Comparison of ENCODE assay signal across 20 mouse cellular contexts in genomic region chr5:97917654-97918053, GRCm38 (mm10).
"Had no signal": no experiment of that assay in that cellular context is flagged by ENCODE, and none has a peak within 500 bp of the region (broad histone marks: within the 10 kb centered on the region; RNA-seq: fewer than 3 reads in every experiment).

No protein-coding gene starts in this region.

- H3K27ac ChIP-seq: macrophage; midbrain, embryonic 10.5 days; midbrain, embryonic 12.5 days; neural tube, embryonic 13.5 days; neural tube, embryonic 15.5 days had no signal

- H3K4me1 ChIP-seq: megakaryocyte, embryonic 14.5 days; midbrain, embryonic 12.5 days; neural tube, embryonic 15.5 days had no signal

- ATAC-seq: liver, postnatal 0 days; midbrain, embryonic 16.5 days had no signal

- H3K27me3 ChIP-seq: megakaryocyte, embryonic 14.5 days; midbrain, embryonic 12.5 days; neural tube, embryonic 13.5 days; neural tube, embryonic 15.5 days had no signal

- H3K9ac ChIP-seq: liver, postnatal 0 days; midbrain, embryonic 12.5 days; neural tube, embryonic 13.5 days; neural tube, embryonic 15.5 days had no signal

- H3K9me3 ChIP-seq: midbrain, embryonic 10.5 days; midbrain, embryonic 12.5 days; neural tube, embryonic 13.5 days; neural tube, embryonic 15.5 days had no signal

- DNase-seq: liver, postnatal 0 days; lung, adult 2 months; lung, postnatal 10 days; midbrain, embryonic 14.5 days; retina, postnatal 1 day; right cerebral cortex, adult 18-20 months; right cerebral cortex, postnatal 25 days; right cerebral cortex, postnatal 4 days; spleen, adult 18-20 months; thymus, adult 18-20 months; thymus, postnatal 14 days; thymus, postnatal 36 days had no signal

- H3K4me3 ChIP-seq: megakaryocyte, embryonic 14.5 days; midbrain, embryonic 10.5 days; midbrain, embryonic 12.5 days; myocyte; neural tube, embryonic 13.5 days; neural tube, embryonic 15.5 days had no signal

- H3K4me2 ChIP-seq: midbrain, embryonic 12.5 days; neural tube, embryonic 13.5 days; neural tube, embryonic 15.5 days had no signal

- H3K36me3 ChIP-seq: midbrain, embryonic 10.5 days; midbrain, embryonic 12.5 days; neural tube, embryonic 13.5 days; neural tube, embryonic 15.5 days had no signal
